Mouse (Mus musculus) MEL (cell line): Measurements from ENCODE around the gene Stra8. TPM values are rescaled to one million over a fixed set of nuclear protein-coding genes. Genes with fewer than 3 reads are reported as not detected.

Source experiments
- DNase-seq: peaks from one replicate; pipeline ENCODE4 v3.0.0; 2011; ENCODE audit warnings: low read depth, low spot score
- H3K27ac ChIP-seq: 2 replicates; pipeline ENCODE4 v1.5.1; 2012; ENCODE audit warnings: low read depth, mild to moderate bottlenecking, control low read depth, low read length, moderate library complexity; ENCODE audit not compliant: control insufficient read depth
- H3K27me3 ChIP-seq, 2 experiments: fragments of 150-350 bp in 1 of 2; sonication (generic) in 1 of 2; 2 replicates each; pipeline ENCODE4 v1.6.1; 2012; ENCODE audit warnings: low read length in 2 of 2, mild to moderate bottlenecking in 2 of 2, improper control_type of control experiment in 1 of 2, moderate library complexity in 1 of 2; ENCODE audit not compliant: insufficient read depth in 2 of 2, control insufficient read depth in 1 of 2
- H3K36me3 ChIP-seq, 2 experiments: 2 replicates each; pipeline ENCODE4 v1.6.1; 2012 to 2014; ENCODE audit warnings: low read length in 2 of 2, improper control_type of control experiment in 1 of 2, inconsistent platforms in 1 of 2, mild to moderate bottlenecking in 1 of 2; ENCODE audit not compliant: insufficient read depth in 2 of 2, control insufficient read depth in 1 of 2
- H3K4me1 ChIP-seq, 2 experiments: fragments of 150-350 bp in 1 of 2; sonication (generic) in 1 of 2; 2 replicates each; pipeline ENCODE4 v1.6.1; 2012; ENCODE audit warnings: low read length in 2 of 2, improper control_type of control experiment in 1 of 2, mild to moderate bottlenecking in 1 of 2; ENCODE audit not compliant: insufficient read depth in 2 of 2, control insufficient read depth in 1 of 2
- H3K4me3 ChIP-seq, 2 experiments: fragments of 150-350 bp in 1 of 2; sonication (generic) in 1 of 2; 2 replicates each; pipeline ENCODE4 v1.5.1; 2012; ENCODE audit warnings: low read depth in 2 of 2, low read length in 2 of 2, mild to moderate bottlenecking in 2 of 2, moderate library complexity in 2 of 2, control low read depth in 1 of 2, improper control_type of control experiment in 1 of 2; ENCODE audit not compliant: control insufficient read depth in 1 of 2, insufficient read depth in 1 of 2
- H3K79me2 ChIP-seq: 2 replicates; pipeline ENCODE4 v1.6.1; 2012; ENCODE audit warnings: mild to moderate bottlenecking, low read length, moderate library complexity; ENCODE audit not compliant: control insufficient read depth, poor library complexity, insufficient read depth
- H3K9ac ChIP-seq: 2 replicates; pipeline ENCODE4 v1.6.1; 2012; ENCODE audit warnings: low read depth, mild to moderate bottlenecking, control low read depth, low read length, moderate library complexity; ENCODE audit not compliant: control insufficient read depth, poor library complexity, severe bottlenecking
- H3K9me3 ChIP-seq: fragments of 150-350 bp; sonication (generic); replicated peaks from 2 replicates; pipeline ENCODE4 v1.6.1; 2012; ENCODE audit warnings: mild to moderate bottlenecking, low read length, improper control_type of control experiment, moderate library complexity; ENCODE audit not compliant: insufficient read depth
- BHLHE40 ChIP-seq: IDR thresholded peaks from 2 replicates; pipeline ENCODE4 v1.6.1; 2012; ENCODE audit warnings: low read depth, mild to moderate bottlenecking, inconsistent platforms, low read length, improper control_type of control experiment, borderline replicate concordance
- CHD2 ChIP-seq: IDR thresholded peaks from 2 replicates; pipeline ENCODE4 v1.6.1; 2011; ENCODE audit warnings: low read length, improper control_type of control experiment
- E2F4 ChIP-seq: IDR thresholded peaks from 2 replicates; pipeline ENCODE4 v1.6.1; 2011; ENCODE audit warnings: low read depth, low read length, improper control_type of control experiment, borderline replicate concordance
- ELF1 ChIP-seq: IDR thresholded peaks from 2 replicates; pipeline ENCODE4 v1.6.1; 2014; ENCODE audit warnings: low read depth, mild to moderate bottlenecking, inconsistent platforms, low read length, improper control_type of control experiment, moderate library complexity
- ETS1 ChIP-seq: IDR thresholded peaks from 2 replicates; pipeline ENCODE4 v1.6.1; 2012; ENCODE audit warnings: low read depth, mild to moderate bottlenecking, inconsistent platforms, low read length, improper control_type of control experiment, moderate library complexity
- MAFK ChIP-seq: IDR thresholded peaks from 2 replicates; pipeline ENCODE4 v1.6.1; 2011; ENCODE audit warnings: low read depth, mild to moderate bottlenecking, low read length, improper control_type of control experiment, borderline replicate concordance
- MEF2A ChIP-seq: IDR thresholded peaks from 2 replicates; pipeline ENCODE4 v1.6.1; 2014; ENCODE audit warnings: low read depth, mild to moderate bottlenecking, inconsistent platforms, low read length, improper control_type of control experiment; ENCODE audit not compliant: poor library complexity, insufficient replicate concordance, severe bottlenecking; ENCODE audit errors: extremely low read depth
- MXI1 ChIP-seq: IDR thresholded peaks from 2 replicates; pipeline ENCODE4 v1.6.1; 2011; ENCODE audit warnings: mild to moderate bottlenecking, low read depth, low read length, improper control_type of control experiment
- NRF1 ChIP-seq: IDR thresholded peaks from 2 replicates; pipeline ENCODE4 v1.6.1; 2014; ENCODE audit warnings: low read depth, mild to moderate bottlenecking, inconsistent platforms, low read length, improper control_type of control experiment, moderate library complexity; ENCODE audit not compliant: poor library complexity, insufficient read depth, severe bottlenecking
- POLR2A ChIP-seq, 2 experiments: IDR thresholded peaks; 2 replicates each; pipeline ENCODE4 v1.6.1; 2011 to 2012; ENCODE audit warnings: low read length in 2 of 2, mild to moderate bottlenecking in 2 of 2, control low read depth in 1 of 2, improper control_type of control experiment in 1 of 2, low read depth in 1 of 2, moderate library complexity in 1 of 2; ENCODE audit not compliant: control insufficient read depth in 1 of 2, insufficient read depth in 1 of 2, poor library complexity in 1 of 2
- POLR2AphosphoS5 ChIP-seq: IDR thresholded peaks from 2 replicates; pipeline ENCODE4 v1.6.1; 2012; ENCODE audit warnings: low read depth, borderline replicate concordance, mild to moderate bottlenecking, inconsistent platforms, low read length, moderate library complexity, mixed read lengths
- RAD21 ChIP-seq: IDR thresholded peaks from 2 replicates; pipeline ENCODE4 v1.6.1; 2011; ENCODE audit warnings: mild to moderate bottlenecking, low read depth, low read length, improper control_type of control experiment
- RCOR1 ChIP-seq: IDR thresholded peaks from 2 replicates; pipeline ENCODE4 v1.6.1; 2012; ENCODE audit warnings: low read depth, mild to moderate bottlenecking, inconsistent platforms, low read length, improper control_type of control experiment
- SIN3A ChIP-seq: IDR thresholded peaks from 2 replicates; pipeline ENCODE4 v1.6.1; 2012; ENCODE audit warnings: low read length, improper control_type of control experiment, inconsistent platforms
- TBP ChIP-seq: IDR thresholded peaks from 2 replicates; pipeline ENCODE4 v1.8.0; 2011; ENCODE audit warnings: low read depth, low read length, improper control_type of control experiment
- TCF12 ChIP-seq: IDR thresholded peaks from 2 replicates; pipeline ENCODE4 v1.6.1; 2014; ENCODE audit warnings: low read depth, mild to moderate bottlenecking, inconsistent platforms, low read length, improper control_type of control experiment, moderate library complexity
- USF1 ChIP-seq: IDR thresholded peaks from 2 replicates; pipeline ENCODE4 v1.6.1; 2014; ENCODE audit warnings: low read depth, mild to moderate bottlenecking, inconsistent platforms, low read length, improper control_type of control experiment, moderate library complexity
- ZC3H11A ChIP-seq: IDR thresholded peaks from 2 replicates; pipeline ENCODE4 v1.6.1; 2012; ENCODE audit warnings: low read depth, mild to moderate bottlenecking, inconsistent platforms, low read length, improper control_type of control experiment
- ZKSCAN1 ChIP-seq: IDR thresholded peaks from 2 replicates; pipeline ENCODE4 v1.6.1; 2012; ENCODE audit warnings: low read depth, mild to moderate bottlenecking, inconsistent platforms, low read length, improper control_type of control experiment, moderate library complexity
- ZNF384 ChIP-seq: IDR thresholded peaks from 2 replicates; pipeline ENCODE4 v1.6.1; 2012; ENCODE audit warnings: low read depth, mild to moderate bottlenecking, inconsistent platforms, low read length, improper control_type of control experiment
- polyA plus RNA-seq, 2 experiments: library from polyadenylated mRNA; stranded (reverse) in 1 of 2; unstranded in 1 of 2; fragments of >175 nt in 1 of 2; fragments of >200 nt in 1 of 2; gene quantifications; 2 replicates each; pipeline versions ENCODE4 v1.2.1 to v1.2.4; 2012; ENCODE audit warnings: low replicate concordance in 2 of 2, low read depth in 1 of 2; ENCODE audit not compliant: insufficient read length in 2 of 2, insufficient read depth in 1 of 2, missing spikeins in 1 of 2
- total RNA-seq: library from RNA; depleted of rRNA; stranded (reverse); fragments of 300-350 nt; gene quantifications from 2 replicates; pipeline ENCODE4 v1.2.3, GENCODE M21; 2012

Stra8 gene
- total and polyA plus RNA-seq, 3 experiments = not detected

DNA sequence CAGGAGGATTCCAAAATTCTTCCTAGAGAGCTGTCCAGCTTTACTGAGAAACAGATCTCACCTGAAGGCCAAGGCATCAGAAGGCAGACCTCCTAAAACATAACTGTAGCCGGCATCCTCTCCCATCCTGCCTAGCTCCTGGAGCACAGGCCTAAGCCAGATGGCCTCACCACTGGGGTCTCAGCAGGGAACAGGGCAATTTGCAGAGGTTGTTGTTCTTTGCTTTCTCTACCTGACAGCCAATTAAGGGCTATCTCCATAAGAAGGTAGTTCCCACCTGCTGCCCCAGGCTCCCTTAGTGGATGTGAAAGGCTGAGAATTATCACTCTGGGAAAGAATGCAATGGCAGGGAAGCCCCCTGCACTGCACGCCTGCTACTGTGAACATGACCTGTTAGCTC is 19.0 kb upstream of the Stra8 start:
- Histone ChIP-seq H3K9me3 (no peaks in the 10 kb centered on the region), H3K4me1 (peaks cover 2 to 24% of the 10 kb centered on the region in 2 experiments), H3K4me3 (no peak overlapping the region)

DNA sequence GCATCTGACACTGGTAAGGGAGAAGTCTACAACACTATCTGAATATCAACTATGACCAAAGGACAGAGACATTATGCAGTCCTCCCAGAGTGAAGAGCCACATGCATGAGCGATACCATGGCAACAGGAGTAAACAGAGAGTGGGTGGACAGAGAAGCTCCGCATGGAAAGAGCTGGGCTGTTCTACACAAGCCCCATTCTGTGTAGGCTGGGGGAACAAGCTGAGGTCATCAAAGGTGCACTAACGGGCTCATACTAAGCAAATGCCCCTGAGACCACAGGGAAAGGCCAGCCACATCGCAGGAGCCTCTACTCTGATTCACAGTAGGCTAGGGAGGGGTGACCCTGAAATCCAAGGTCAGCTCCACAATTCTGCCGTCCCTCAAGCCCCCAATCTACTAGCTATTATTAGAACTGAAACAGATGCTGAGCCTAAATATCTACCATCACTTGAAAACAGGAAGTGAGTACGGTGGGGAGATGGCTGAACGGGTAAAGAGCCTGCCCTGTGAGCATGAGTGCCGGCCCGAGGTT is 18.0 kb upstream of the Stra8 start:
- no peaks in the 10 kb centered on the region; the same call in 1 of the 2 replicates for H3K79me2 ChIP-seq
- H3K9ac ChIP-seq = no peak overlapping the region
- H3K27ac ChIP-seq = no peak overlapping the region
- H3K27me3 ChIP-seq = no peaks in the 10 kb centered on the region
- H3K4me1 ChIP-seq = peaks cover 3 to 29% of the 10 kb centered on the region in 2 experiments
- peaks cover 0 to 18% of the 10 kb centered on the region in 2 experiments; a peak in 3 of 4 replicates for H3K36me3 ChIP-seq
- DNase-seq = peak; percentile 45
- H3K4me3 ChIP-seq = no peak overlapping the region
- H3K9me3 ChIP-seq = no peaks in the 10 kb centered on the region
- TF ChIP-seq MEF2A = no peak
- TF ChIP-seq TCF12 = no peak
- no peak for TF ChIP-seq BHLHE40
- no peak for TF ChIP-seq USF1
- TF ChIP-seq RCOR1 = no peak
- TF ChIP-seq RAD21 = no peak
- 0 out of 2 replicates have a peak, but pooled peaks have one; percentile 17 for TF ChIP-seq ELF1
- TF ChIP-seq TBP = 0 out of 2 replicates have a peak, but pooled peaks have one; percentile 42
- no peak for TF ChIP-seq ZKSCAN1
- TF ChIP-seq, all 39 proteins: peak for 2

More for the DNA sequence above, 19.0 kb upstream of the Stra8 start:
- no peak overlapping the region for H3K27ac ChIP-seq
- TF ChIP-seq MXI1 (no peak), MEF2A (no peak), POLR2AphosphoS5 (no peak), CHD2 (no peak), TBP (no peak), POLR2A (IDR thresholded peaks at IDR 0.05; ENCODE audit: control insufficient read depth in 1 of 2, insufficient read depth in 1 of 2, low read depth in 1 of 2, low read length in 2 of 2, poor library complexity in 1 of 2) (no peak), NRF1 (no peak), ETS1 (no peak), MAFK (no peak), ZC3H11A (no peak), SIN3A (no peak), E2F4 (no peak), ZKSCAN1 (no peak), ZNF384 (no peak), ELF1 (no peak)
- no peaks in the 10 kb centered on the region; the same call in 1 of the 2 replicates for H3K79me2 ChIP-seq
- H3K27me3 ChIP-seq = no peaks in the 10 kb centered on the region
- no peak overlapping the region for H3K9ac ChIP-seq
- DNase-seq = no peak
- peaks cover 0 to 16% of the 10 kb centered on the region in 2 experiments; a peak in 3 of 4 replicates for H3K36me3 ChIP-seq
